Mouse (Mus musculus): ENCODE results near the gene Arap2. TPM values are rescaled to one million over a fixed set of nuclear protein-coding genes. Genes with fewer than 3 reads are reported as not detected.

Arap2 gene
- total RNA-seq, 2 experiments from 2014 or later: 68.1 to 72.9 TPM

- DNase-seq (ENCODE audit: low spot score in 2 of 2): no peak
- intact Hi-C loops (cut with DNase I): no loop called here
Observed at GRCm38 (mm10) chr5:62653924-62654323, 112.0 kb downstream of the Arap2 start.

GRCm38 (mm10) chr5:62642330-62642729 lies 123.6 kb downstream of the Arap2 start:
- no peak for DNase-seq (ENCODE audit: low spot score in 2 of 2)
- intact Hi-C loops (cut with DNase I): no loop called here

DNA sequence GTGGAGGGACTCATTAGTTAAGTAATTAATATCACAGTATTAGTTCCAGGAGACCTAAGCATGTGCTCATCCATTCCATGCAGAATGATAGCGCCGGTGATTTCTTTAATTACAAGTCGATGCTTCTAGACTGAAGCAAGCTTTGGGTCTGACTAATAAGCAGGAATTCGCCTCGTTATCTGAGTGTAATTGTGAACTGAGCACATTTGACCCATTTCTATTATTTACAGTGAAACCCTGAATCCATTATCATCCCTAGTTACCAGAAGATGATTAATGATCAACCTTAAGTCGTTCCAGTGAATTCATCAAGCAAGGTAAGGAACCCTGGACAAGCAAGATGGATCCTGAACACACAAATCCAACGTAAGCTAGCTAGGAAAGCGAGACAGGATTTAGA lies 125.5 kb downstream of the Arap2 start:
- intact Hi-C loops (cut with DNase I): no loop called here
- DNase-seq (ENCODE audit: low spot score in 2 of 2): no peak

GRCm38 (mm10) chr5:62636341-62636740 lies 129.6 kb downstream of the Arap2 start:
- DNase-seq (ENCODE audit: low spot score in 2 of 2): no peak
- intact Hi-C loops (cut with DNase I): no loop called here

GRCm38 (mm10) chr5:62628901-62629300 lies 137.1 kb downstream of the Arap2 start:
- intact Hi-C loops (cut with DNase I): no loop called here
- DNase-seq (ENCODE audit: low spot score in 2 of 2): no peak

- intact Hi-C loops (cut with DNase I): no loop called here
- DNase-seq (ENCODE audit: low spot score in 2 of 2): no peak
Observed at GRCm38 (mm10) chr5:62622848-62623479, 143.0 kb downstream of the Arap2 start.

GRCm38 (mm10) chr5:62618286-62618685 lies 147.7 kb downstream of the Arap2 start:
- no peak for DNase-seq (ENCODE audit: low spot score in 2 of 2)
- intact Hi-C loops (cut with DNase I): no loop called here

DNA sequence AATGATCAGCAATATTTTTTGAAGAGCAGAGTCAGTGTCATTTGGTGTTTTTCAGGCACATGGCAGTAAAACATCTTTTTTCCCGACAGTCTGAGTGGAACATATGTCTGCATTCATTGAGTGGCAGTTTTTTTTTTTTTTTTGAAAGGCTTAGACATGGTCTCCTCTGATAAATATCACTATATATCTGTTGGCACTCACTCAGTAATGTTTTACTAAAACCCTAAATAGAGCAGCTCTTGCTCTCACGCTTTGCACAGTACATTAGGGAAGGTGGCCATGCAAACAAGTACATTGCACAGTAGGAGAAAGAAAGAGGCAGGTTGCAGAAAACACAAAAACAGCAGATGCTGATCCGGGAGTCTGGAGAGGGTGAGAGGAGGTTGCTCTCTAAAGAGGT lies 154.0 kb downstream of the Arap2 start:
- DNase-seq (ENCODE audit: low spot score in 2 of 2): no peak
- intact Hi-C loops (cut with DNase I): no loop called here

- DNase-seq (ENCODE audit: low spot score in 2 of 2): no peak
- intact Hi-C loops (cut with DNase I): no loop called here
Observed at GRCm38 (mm10) chr5:62587348-62587747, 178.6 kb downstream of the Arap2 start.

- intact Hi-C loops (cut with DNase I): no loop called here
- DNase-seq (ENCODE audit: low spot score in 2 of 2): no peak
Observed at GRCm38 (mm10) chr5:62582643-62583042, 183.3 kb downstream of the Arap2 start.

- intact Hi-C loops (cut with DNase I): no loop called here
- DNase-seq (ENCODE audit: low spot score in 2 of 2): no peak
Observed at GRCm38 (mm10) chr5:62581699-62582098, 184.3 kb downstream of the Arap2 start.

GRCm38 (mm10) chr5:62574336-62574844 lies 191.6 kb downstream of the Arap2 start:
- intact Hi-C loops (cut with DNase I): no loop called here
- DNase-seq (ENCODE audit: low spot score in 2 of 2): no peak

Other genes with a start within 250 kb of the Arap2 start
- not detected for gene Dthd1, start 47.7 kb upstream of the Arap2 start, total RNA-seq (2021)